Mouse (Mus musculus): ENCODE measurements around the gene Stab1. TPM values are rescaled to one million over a fixed set of nuclear protein-coding genes. Genes with fewer than 3 reads are reported as not detected.

Gene Stab1
- polyA plus RNA-seq, 1 experiment: 0.46 TPM

GRCm38 (mm10) chr14:31204844-31205243 lies 36.4 kb upstream of the Stab1 start:
- Histone ChIP-seq H3ac (ENCODE audit: control insufficient read depth, insufficient read length) (peak overlapping the region; percentile 74), H3K79me2 (ENCODE audit: control insufficient read depth, insufficient read depth) (peaks cover 75% of the 10 kb centered on the region), H3K27me3 (ENCODE audit: control insufficient read depth, insufficient read depth, insufficient read length) (no peaks in the 10 kb centered on the region), H3K36me3 (ENCODE audit: control insufficient read depth, insufficient read depth) (peaks cover 45% of the 10 kb centered on the region), H3K4me3 (peak overlapping the region; percentile 100), H3K4me2 (ENCODE audit: low read depth) (peak overlapping the region; percentile 89)
- TF ChIP-seq POLR2A (IDR thresholded peaks at IDR 0.05; ENCODE audit: insufficient read length, low read depth) (no peak), POLR2AphosphoS2 (IDR thresholded peaks at IDR 0.05; ENCODE audit: insufficient read length, low read depth) (peak; percentile 11)

- Histone ChIP-seq H3K4me3 (no peak overlapping the region), H3K79me2 (ENCODE audit: control insufficient read depth, insufficient read depth) (peaks cover 87% of the 10 kb centered on the region), H3ac (ENCODE audit: control insufficient read depth, insufficient read length) (no peak overlapping the region), H3K27me3 (ENCODE audit: control insufficient read depth, insufficient read depth, insufficient read length) (no peaks in the 10 kb centered on the region), H3K36me3 (ENCODE audit: control insufficient read depth, insufficient read depth) (peaks cover 59% of the 10 kb centered on the region), H3K4me2 (ENCODE audit: low read depth) (no peak overlapping the region)
- TF ChIP-seq CEBPB (IDR thresholded peaks at IDR 0.05; ENCODE audit: insufficient read depth, poor library complexity, severe bottlenecking) (no peak), TCF12 (IDR thresholded peaks at IDR 0.05; ENCODE audit: insufficient read depth, poor library complexity, severe bottlenecking) (no peak), POLR2AphosphoS2 (IDR thresholded peaks at IDR 0.05; ENCODE audit: insufficient read length, low read depth) (no peak), POLR2A (IDR thresholded peaks at IDR 0.05; ENCODE audit: insufficient read length, low read depth) (no peak), MYOD1 (IDR thresholded peaks at IDR 0.05; ENCODE audit: control insufficient read depth in 1 of 3, insufficient read length in 2 of 3, low read depth in 2 of 3) (no peak), MAX (IDR thresholded peaks at IDR 0.05; ENCODE audit: low read depth) (no peak), TCF3 (IDR thresholded peaks at IDR 0.05; ENCODE audit: insufficient read length, low read depth) (no peak), REST (IDR thresholded peaks at IDR 0.05; ENCODE audit: insufficient read depth, insufficient read length) (no peak), USF1 (IDR thresholded peaks at IDR 0.05; ENCODE audit: low read depth) (no peak), E2F4 (IDR thresholded peaks at IDR 0.05; ENCODE audit: insufficient read depth) (no peak), SRF (IDR thresholded peaks at IDR 0.05; ENCODE audit: control insufficient read depth, insufficient read length, low read depth) (no peak), MYOG (IDR thresholded peaks at IDR 0.05; ENCODE audit: control insufficient read depth in 1 of 3, insufficient read depth in 1 of 3, insufficient read length in 2 of 3, low read depth in 2 of 3) (no peak)
Measured at GRCm38 (mm10) chr14:31200038-31200437, 31.6 kb upstream of the Stab1 start.

GRCm38 (mm10) chr14:31199599-31199998 lies 31.2 kb upstream of the Stab1 start:
- TF ChIP-seq CEBPB (IDR thresholded peaks at IDR 0.05; ENCODE audit: insufficient read depth, poor library complexity, severe bottlenecking) (no peak), SRF (IDR thresholded peaks at IDR 0.05; ENCODE audit: control insufficient read depth, insufficient read length, low read depth) (no peak), MYOG (IDR thresholded peaks at IDR 0.05; ENCODE audit: control insufficient read depth in 1 of 3, insufficient read depth in 1 of 3, insufficient read length in 2 of 3, low read depth in 2 of 3) (no peak), TCF12 (IDR thresholded peaks at IDR 0.05; ENCODE audit: insufficient read depth, poor library complexity, severe bottlenecking) (no peak), POLR2AphosphoS2 (IDR thresholded peaks at IDR 0.05; ENCODE audit: insufficient read length, low read depth) (no peak), POLR2A (IDR thresholded peaks at IDR 0.05; ENCODE audit: insufficient read length, low read depth) (no peak), USF1 (IDR thresholded peaks at IDR 0.05; ENCODE audit: low read depth) (no peak), MYOD1 (IDR thresholded peaks at IDR 0.05; ENCODE audit: control insufficient read depth in 1 of 3, insufficient read length in 2 of 3, low read depth in 2 of 3) (no peak), TCF3 (IDR thresholded peaks at IDR 0.05; ENCODE audit: insufficient read length, low read depth) (no peak), REST (IDR thresholded peaks at IDR 0.05; ENCODE audit: insufficient read depth, insufficient read length) (no peak), E2F4 (IDR thresholded peaks at IDR 0.05; ENCODE audit: insufficient read depth) (no peak), MAX (IDR thresholded peaks at IDR 0.05; ENCODE audit: low read depth) (no peak)
- Histone ChIP-seq H3K4me2 (ENCODE audit: low read depth) (peak overlapping the region; percentile 81), H3K79me2 (ENCODE audit: control insufficient read depth, insufficient read depth) (peaks cover 85% of the 10 kb centered on the region), H3ac (ENCODE audit: control insufficient read depth, insufficient read length) (no peak overlapping the region), H3K36me3 (ENCODE audit: control insufficient read depth, insufficient read depth) (peaks cover 59% of the 10 kb centered on the region), H3K27me3 (ENCODE audit: control insufficient read depth, insufficient read depth, insufficient read length) (no peaks in the 10 kb centered on the region), H3K4me3 (no peak overlapping the region)

GRCm38 (mm10) chr14:31197547-31198516 lies 29.4 kb upstream of the Stab1 start:
- peaks cover 58% of the 10 kb centered on the region for H3K36me3 ChIP-seq (ENCODE audit: control insufficient read depth, insufficient read depth)
- H3K79me2 ChIP-seq (ENCODE audit: control insufficient read depth, insufficient read depth): peaks cover 85% of the 10 kb centered on the region
- no peak overlapping the region for H3ac ChIP-seq (ENCODE audit: control insufficient read depth, insufficient read length)
- peak overlapping the region; percentile 81 for H3K4me2 ChIP-seq (ENCODE audit: low read depth)
- H3K27me3 ChIP-seq (ENCODE audit: control insufficient read depth, insufficient read depth, insufficient read length): no peaks in the 10 kb centered on the region
- no peak overlapping the region for H3K4me3 ChIP-seq
- TF ChIP-seq TCF3 (IDR thresholded peaks at IDR 0.05; ENCODE audit: insufficient read length, low read depth) (no peak), MYOD1 (IDR thresholded peaks at IDR 0.05; ENCODE audit: control insufficient read depth in 1 of 3, insufficient read length in 2 of 3, low read depth in 2 of 3) (peak in 2 of 3 experiments; percentile 42 to 59), MYOG (IDR thresholded peaks at IDR 0.05; ENCODE audit: control insufficient read depth in 1 of 3, insufficient read depth in 1 of 3, insufficient read length in 2 of 3, low read depth in 2 of 3) (peak in 2 of 3 experiments; percentile 5 to 62), MAX (IDR thresholded peaks at IDR 0.05; ENCODE audit: low read depth) (peak; percentile 37), SRF (IDR thresholded peaks at IDR 0.05; ENCODE audit: control insufficient read depth, insufficient read length, low read depth) (no peak), TCF12 (IDR thresholded peaks at IDR 0.05; ENCODE audit: insufficient read depth, poor library complexity, severe bottlenecking) (no peak), POLR2A (IDR thresholded peaks at IDR 0.05; ENCODE audit: insufficient read length, low read depth) (peak; percentile 63), USF1 (IDR thresholded peaks at IDR 0.05; ENCODE audit: low read depth) (peak; percentile 66), CEBPB (IDR thresholded peaks at IDR 0.05; ENCODE audit: insufficient read depth, poor library complexity, severe bottlenecking) (no peak), REST (IDR thresholded peaks at IDR 0.05; ENCODE audit: insufficient read depth, insufficient read length) (no peak), POLR2AphosphoS2 (IDR thresholded peaks at IDR 0.05; ENCODE audit: insufficient read length, low read depth) (peak; percentile 92)

Data from myocyte (in vitro differentiated cells).